Mouse (Mus musculus) gonadal fat pad, adult 2 months (tissue): ENCODE measurements around the gene Terb1. TPM values are rescaled to one million over a fixed set of nuclear protein-coding genes. Genes with fewer than 3 reads are reported as not detected.

ENCODE experiments used
- DNase-seq: peaks from one replicate; pipeline ENCODE4 v3.0.0-alpha.2; 2012; ENCODE audit warnings: low read depth
- polyA plus RNA-seq: library from polyadenylated mRNA; depleted of rRNA; stranded (reverse); fragments of >200 nt; gene quantifications from 2 replicates; pipeline ENCODE4 v1.2.3, GENCODE M21; 2012; rRNA removed

Terb1 gene
- polyA plus RNA-seq, 1 experiment = 0.26 TPM

- no peak for DNase-seq
These were observed 98.2 kb downstream of the Terb1 start for GRCm38 (mm10) chr8:104411468-104411867.

GRCm38 (mm10) chr8:104410628-104411273, 99.0 kb downstream of the Terb1 start:
- no peak for DNase-seq

GRCm38 (mm10) chr8:104408328-104409110, 101.2 kb downstream of the Terb1 start:
- no peak for DNase-seq

- DNase-seq = no peak
These were observed 103.2 kb downstream of the Terb1 start for GRCm38 (mm10) chr8:104406340-104407128.

GRCm38 (mm10) chr8:104405430-104406187, 104.1 kb downstream of the Terb1 start:
- no peak for DNase-seq

- DNase-seq = no peak
These were observed 106.1 kb downstream of the Terb1 start for GRCm38 (mm10) chr8:104403596-104403995.

Other genes with a start within 250 kb of the Terb1 start
- 1.5 and 2.5 TPM in 2 replicates for gene Cmtm2a, start 216.7 kb downstream of the Terb1 start, polyA plus RNA-seq
- 0.29 TPM in 1 of 2 replicates, not detected in the other for gene Gm45711, start 199.8 kb downstream of the Terb1 start, polyA plus RNA-seq
- gene Cmtm1, start 199.8 kb downstream of the Terb1 start, polyA plus RNA-seq = 0.11 TPM in 1 of 2 replicates, not detected in the other
- not detected in 2 replicates for gene Gm11020, start 188.3 kb downstream of the Terb1 start, polyA plus RNA-seq
- 1.0 and 2.9 TPM in 2 replicates for gene Cmtm2b, start 187.7 kb downstream of the Terb1 start, polyA plus RNA-seq
- 60.8 and 67.8 TPM in 2 replicates for gene Cmtm3, start 170.5 kb downstream of the Terb1 start, polyA plus RNA-seq
- gene Cmtm4, start 114.1 kb downstream of the Terb1 start, polyA plus RNA-seq = 25.5 and 33.2 TPM in 2 replicates
- 26.2 and 29.2 TPM in 2 replicates for gene Dync1li2, start 66.9 kb downstream of the Terb1 start, polyA plus RNA-seq
- gene Nae1, start 24.7 kb upstream of the Terb1 start, polyA plus RNA-seq = 20.5 and 23.2 TPM in 2 replicates
- 17.3 and 17.8 TPM in 2 replicates for gene Car7, start 24.8 kb upstream of the Terb1 start, polyA plus RNA-seq
- 7.6 and 8.6 TPM in 2 replicates for gene Pdp2, start 81.5 kb upstream of the Terb1 start, polyA plus RNA-seq
- gene Cdh16, start 114.5 kb upstream of the Terb1 start, polyA plus RNA-seq = 100 and 203 TPM in 2 replicates
- gene Rrad, start 121.4 kb upstream of the Terb1 start, polyA plus RNA-seq = 9.4 and 16.2 TPM in 2 replicates
- 32.9 and 38.5 TPM in 2 replicates for gene Ciao2b, start 132.1 kb upstream of the Terb1 start, polyA plus RNA-seq
- 0.38 and 1.1 TPM in 2 replicates for gene Ces2a, start 224.1 kb upstream of the Terb1 start, polyA plus RNA-seq